Mouse (Mus musculus) spleen, adult 18-20 months (tissue): ENCODE results near the gene AA986860.

Source experiments
- DNase-seq, 2 experiments: peaks; one replicate each; pipeline ENCODE4 v3.0.0; 2022; ENCODE audit warnings: mixed read lengths in 2 of 2

AA986860 gene

DNA sequence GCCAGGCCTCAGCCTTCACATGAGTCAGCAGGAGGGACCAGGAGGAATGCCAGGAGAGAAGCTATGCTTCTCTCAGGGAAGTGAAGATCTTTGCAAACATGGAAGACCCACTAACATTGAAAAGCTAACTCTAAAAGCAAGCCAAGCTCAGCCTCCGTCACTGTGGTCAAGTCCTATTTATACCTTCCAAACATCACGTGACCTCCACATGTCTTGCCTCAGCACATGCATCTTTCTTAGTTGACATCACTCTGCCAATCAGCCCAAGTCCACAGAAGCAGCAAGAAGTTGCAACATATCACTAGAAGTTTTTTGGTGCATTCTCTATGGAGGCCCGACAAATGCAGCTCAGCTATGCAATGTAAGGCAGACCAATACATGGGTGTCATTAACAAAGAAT lies 48.1 kb downstream of the AA986860 start:
- no peak for DNase-seq

DNA sequence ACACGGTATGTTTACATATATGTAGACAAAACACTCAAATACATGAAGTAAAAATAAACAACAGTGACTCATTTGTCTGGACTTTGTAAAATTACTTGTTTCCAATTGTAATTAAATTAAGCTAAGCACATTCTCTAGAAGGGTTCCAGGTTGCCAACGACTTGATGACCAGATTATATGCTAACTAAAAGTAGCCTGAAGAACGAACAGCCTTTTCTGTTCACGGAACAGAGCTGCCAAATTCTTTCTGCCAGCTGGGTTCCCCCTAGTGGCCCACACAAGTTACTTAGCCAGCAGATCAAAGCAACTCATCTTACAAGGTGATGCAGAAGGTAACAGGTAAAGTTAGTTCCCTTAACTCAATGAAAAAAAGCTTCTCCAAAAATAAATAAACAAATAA lies 52.3 kb downstream of the AA986860 start:
- DNase-seq = peak in 1 of 2 experiments; percentile 23

DNA sequence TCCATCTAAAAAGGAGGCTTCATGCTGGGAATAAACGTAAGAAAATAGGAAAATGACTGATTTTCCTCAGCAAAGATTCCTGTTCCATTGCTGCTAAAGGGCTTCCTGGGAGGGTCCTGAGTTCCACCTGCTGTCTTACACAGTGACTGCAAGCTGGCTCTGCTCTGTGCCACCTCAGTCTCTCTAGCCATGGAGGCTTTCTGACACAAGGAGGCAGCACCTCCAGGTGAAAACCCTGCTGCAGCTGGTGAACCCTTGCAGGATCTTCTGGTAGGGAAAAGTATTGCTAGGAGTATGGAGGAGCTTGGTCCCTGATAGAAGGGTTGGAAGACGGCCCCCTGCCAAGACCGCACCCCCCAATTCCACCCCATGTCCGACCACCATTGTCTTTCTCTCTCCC lies 55.2 kb downstream of the AA986860 start:
- no peak for DNase-seq

DNA sequence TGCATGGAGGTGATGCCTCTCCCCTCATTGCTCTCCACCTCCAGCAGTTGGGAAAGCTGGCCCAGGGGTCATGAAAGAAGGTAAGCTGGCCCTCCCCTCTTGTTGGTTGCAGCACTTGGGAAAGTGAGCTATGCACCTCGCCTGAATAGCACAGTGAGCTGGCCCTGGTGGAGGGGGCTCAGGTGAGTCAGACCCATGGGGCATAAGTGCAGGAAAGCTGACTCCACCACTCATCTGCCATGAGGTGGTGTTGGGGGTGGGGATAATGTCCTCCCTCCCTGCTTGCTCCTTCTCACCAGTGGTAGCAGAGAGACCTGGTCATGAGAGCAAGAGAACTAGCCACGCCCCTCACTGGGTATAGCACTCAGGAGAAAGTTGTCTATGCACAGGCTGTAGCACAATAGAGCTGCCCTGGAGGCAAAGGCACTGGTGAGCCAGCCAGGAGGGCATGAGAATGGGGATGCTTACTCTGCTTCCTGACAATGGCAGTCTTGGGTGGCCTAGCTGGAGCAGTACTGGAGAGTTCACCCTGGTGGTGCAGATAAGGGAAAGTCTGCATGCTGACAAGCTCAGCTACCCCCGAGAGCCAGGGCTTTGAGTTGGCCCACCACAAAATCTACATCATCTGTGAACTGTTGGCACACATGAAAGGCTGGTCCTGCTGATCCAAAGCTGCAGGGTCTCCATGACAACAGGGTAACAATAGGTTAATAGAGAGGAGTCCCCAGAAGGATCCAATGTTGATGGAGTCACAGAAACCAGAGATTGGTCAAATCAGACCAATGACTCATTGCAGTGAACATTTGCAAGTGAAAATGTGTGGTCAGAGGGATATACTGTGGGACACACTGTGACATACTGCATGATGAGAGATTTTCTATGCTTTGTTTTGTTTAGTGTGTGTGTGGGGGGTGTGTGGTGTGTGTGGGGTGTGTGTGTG lies 58.0 kb downstream of the AA986860 start:
- DNase-seq = no peak
